In the genomic region with DNA sequence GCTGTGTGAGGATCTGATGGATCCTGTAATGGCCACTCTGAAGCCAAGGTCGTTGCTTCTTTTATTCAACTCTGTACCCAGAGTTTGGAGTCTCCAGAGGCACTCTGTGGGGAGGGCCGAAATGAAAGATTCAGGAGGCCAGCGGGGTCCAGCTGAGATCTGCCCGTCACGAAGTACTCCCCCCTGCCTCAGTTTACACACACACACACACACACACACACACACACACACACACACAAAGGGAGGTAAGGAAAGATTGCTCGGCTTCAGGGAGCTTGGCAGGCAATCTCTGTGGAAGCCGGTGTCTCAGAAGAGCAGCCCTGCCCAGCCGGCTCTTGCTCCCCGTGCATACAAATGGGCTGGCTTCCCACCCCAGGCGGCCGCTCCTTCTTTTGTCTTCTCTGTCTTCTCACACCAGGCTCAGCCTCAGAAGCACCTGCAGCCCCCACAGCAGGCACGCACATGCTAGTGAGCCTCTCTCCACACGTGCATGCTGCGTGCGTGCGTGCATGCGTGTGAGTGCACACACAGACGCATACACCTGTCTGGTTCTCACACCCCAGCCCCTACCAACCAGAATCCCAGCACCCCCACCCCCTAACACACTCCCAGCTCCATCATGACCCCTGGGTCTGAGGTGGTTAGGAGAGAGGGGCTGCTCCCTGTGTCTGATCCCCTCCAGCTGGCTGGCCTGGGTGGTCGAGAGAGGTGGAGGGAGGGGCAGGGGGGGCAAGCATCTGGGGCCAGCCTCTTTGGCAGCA, we compare ENCODE assay signal across 12 mouse cellular contexts.
DNase-seq lines count a peak whose midpoint lies in the region; ATAC-seq and TF ChIP-seq lines count a peak whose summit lies in the region.
"Had no signal": no experiment of that assay in that cellular context is flagged by ENCODE, and none has a peak within 500 bp of the region (broad histone marks: within the 10 kb centered on the region; RNA-seq: fewer than 3 reads in every experiment).

No protein-coding gene starts in this region.

- no peaks in the 10 kb centered on the region for H3K36me3 ChIP-seq in forebrain, embryonic 13.5 days (ENCODE audit: poor library complexity, severe bottlenecking)
- peaks cover 22% of the 10 kb centered on the region for H3K36me3 ChIP-seq in midbrain, embryonic 10.5 days
- H3K36me3 ChIP-seq in stomach, postnatal 0 days (ENCODE audit: control insufficient read depth, insufficient read depth, low read length) = no peaks in the 10 kb centered on the region
- H3K36me3 ChIP-seq: embryonic facial prominence, embryonic 15.5 days; G1E had no signal

- H3K4me3 ChIP-seq in forebrain, embryonic 13.5 days = no peak overlapping the region
- H3K4me3 ChIP-seq in midbrain, embryonic 10.5 days = peak overlapping the region; percentile 40
- H3K4me3 ChIP-seq in stomach, postnatal 0 days (ENCODE audit: low read depth, low read length) = no peak overlapping the region
- H3K4me3 ChIP-seq: embryonic facial prominence, embryonic 15.5 days had no signal

- DNase-seq in thymus, postnatal 0 days (ENCODE audit: low spot score) = peak; percentile 72
- DNase-seq in thymus, postnatal 25 days = no peak
- peak; percentile 83 for DNase-seq in midbrain, embryonic 10.5 days (ENCODE audit: low spot score)
- DNase-seq in stomach, postnatal 0 days (ENCODE audit: low spot score) = peak; percentile 41
- DNase-seq in testis, postnatal 14 days (ENCODE audit: low spot score) = no peak
- no peak for DNase-seq in layer of hippocampus, adult 9-11 months
- DNase-seq: heart, adult 11 months; kidney, adult 2 months had no signal

- H3K27ac ChIP-seq in forebrain, embryonic 13.5 days = peak overlapping the region; percentile 84
- peak overlapping the region; percentile 98 for H3K27ac ChIP-seq in midbrain, embryonic 10.5 days (replicated peaks)
- H3K27ac ChIP-seq in stomach, postnatal 0 days (replicated peaks) = no peak overlapping the region
- H3K27ac ChIP-seq: embryonic facial prominence, embryonic 15.5 days had no signal

- H3K9me3 ChIP-seq in forebrain, embryonic 13.5 days (replicated peaks) = no peaks in the 10 kb centered on the region
- no peaks in the 10 kb centered on the region for H3K9me3 ChIP-seq in midbrain, embryonic 10.5 days (replicated peaks)
- no peaks in the 10 kb centered on the region for H3K9me3 ChIP-seq in stomach, postnatal 0 days (ENCODE audit: control insufficient read depth, low read length)
- H3K9me3 ChIP-seq: embryonic facial prominence, embryonic 15.5 days; G1E had no signal

- no peak for TF ChIP-seq EP300 in stomach, postnatal 0 days (optimal IDR thresholded peaks at IDR 0.05)

- peaks cover 69% of the 10 kb centered on the region for H3K4me1 ChIP-seq in forebrain, embryonic 13.5 days
- H3K4me1 ChIP-seq in midbrain, embryonic 10.5 days = peaks cover 100% of the 10 kb centered on the region
- H3K4me1 ChIP-seq in stomach, postnatal 0 days (replicated peaks; ENCODE audit: control insufficient read depth, insufficient read depth) = peaks cover 11% of the 10 kb centered on the region

- H3K9ac ChIP-seq in forebrain, embryonic 13.5 days = peak overlapping the region; percentile 55
- H3K9ac ChIP-seq in stomach, postnatal 0 days (ENCODE audit: low read length) = no peak overlapping the region
- H3K9ac ChIP-seq: embryonic facial prominence, embryonic 15.5 days had no signal

- H3K27me3 ChIP-seq in forebrain, embryonic 13.5 days = peaks cover 33% of the 10 kb centered on the region
- H3K27me3 ChIP-seq in midbrain, embryonic 10.5 days (ENCODE audit: low read depth, poor library complexity, severe bottlenecking) = peaks cover 10% of the 10 kb centered on the region
- no peaks in the 10 kb centered on the region for H3K27me3 ChIP-seq in stomach, postnatal 0 days (ENCODE audit: control insufficient read depth, insufficient read depth, low read length)
- H3K27me3 ChIP-seq: embryonic facial prominence, embryonic 15.5 days had no signal

- peak; percentile 44 for ATAC-seq in forebrain, embryonic 13.5 days
- peak; percentile 16; the same call in 1 of the 2 replicates for ATAC-seq in stomach, postnatal 0 days (ENCODE audit: low FRiP score, low TSS enrichment)
- ATAC-seq in erythroblast, adult 5-6 weeks (replicated peaks; ENCODE audit: low FRiP score, poor library complexity, severe bottlenecking) = no peak

- H3K4me2 ChIP-seq in forebrain, embryonic 13.5 days = peak overlapping the region; percentile 49
- no peak overlapping the region for H3K4me2 ChIP-seq in stomach, postnatal 0 days (replicated peaks; ENCODE audit: low read depth)
- H3K4me2 ChIP-seq: embryonic facial prominence, embryonic 15.5 days had no signal

- no peak for TF ChIP-seq CTCF in stomach, postnatal 0 days (IDR thresholded peaks at IDR 0.05; ENCODE audit: low read depth)

- 3% methylated on average over 19 of the region's 19 CpGs for WGBS in forebrain, embryonic 13.5 days
- 5% methylated on average over 19 of the region's 19 CpGs for WGBS in midbrain, embryonic 10.5 days
- 31% methylated on average over 19 of the region's 19 CpGs for WGBS in stomach, postnatal 0 days

Comparison
In these comparisons a context has a peak if more than half of its experiments do, and no peak if none do; other contexts are left out.
1. DNase-seq: peak in thymus, postnatal 0 days (single experiment), midbrain, embryonic 10.5 days (single experiment) and stomach, postnatal 0 days (single experiment); none in thymus, postnatal 25 days (single experiment), testis, postnatal 14 days (single experiment) and layer of hippocampus, adult 9-11 months (single experiment).